Mouse (Mus musculus) lung, embryonic 14.5 days (tissue): ENCODE measurements around the gene Cpne5. TPM values are rescaled to one million over a fixed set of nuclear protein-coding genes. Genes with fewer than 3 reads are reported as not detected.
A peak's percentile ranks its signal among the peaks of the same experiment; 100 is the strongest.
"Not testable (repeated sequence)": the region's sequence is repeated elsewhere in the genome, so short reads cannot be mapped to it uniquely, and the experiment has no call there.

ENCODE experiments used
- ATAC-seq: fragments of 200-750 bp; cut with Nextera tagmentation; 2 replicates; pipeline ENCODE4 v1.8.0; 2017; ENCODE audit warnings: mild to moderate bottlenecking, moderate TSS enrichment, moderate library complexity; ENCODE audit not compliant: insufficient read depth
- DNase-seq: peaks from one replicate; pipeline ENCODE4 v3.0.0-alpha.2; 2015
- H3K27ac ChIP-seq: fragments of 300-500 bp; sonication (generic); 2 replicates; pipeline ENCODE4 v1.5.1; 2014; ENCODE audit warnings: low read depth, mild to moderate bottlenecking, moderate library complexity
- H3K27me3 ChIP-seq: fragments of 300-500 bp; sonication (generic); 2 replicates; pipeline ENCODE4 v1.6.1; 2014; ENCODE audit warnings: low read length, control low read depth; ENCODE audit not compliant: insufficient read depth
- H3K36me3 ChIP-seq: fragments of 300-500 bp; sonication (generic); 2 replicates; pipeline ENCODE4 v1.6.1; 2014; ENCODE audit warnings: control low read depth; ENCODE audit not compliant: insufficient read depth
- H3K4me1 ChIP-seq: fragments of 300-500 bp; sonication (generic); 2 replicates; pipeline ENCODE4 v1.6.1; 2014; ENCODE audit warnings: antibody characterized with exemption, control low read depth; ENCODE audit not compliant: insufficient read depth
- H3K4me2 ChIP-seq: fragments of 300-500 bp; sonication (generic); 2 replicates; pipeline ENCODE4 v1.6.1; 2014; ENCODE audit warnings: mild to moderate bottlenecking
- H3K4me3 ChIP-seq: fragments of 300-500 bp; sonication (generic); 2 replicates; pipeline ENCODE4 v1.5.1; 2014; ENCODE audit warnings: low read depth, low read length
- H3K9ac ChIP-seq: fragments of 300-500 bp; sonication (generic); 2 replicates; pipeline ENCODE4 v1.6.1; 2014
- H3K9me3 ChIP-seq: fragments of 300-500 bp; sonication (generic); 2 replicates; pipeline ENCODE4 v1.6.1; 2016; ENCODE audit warnings: low read depth, low read length, control low read depth
- CTCF ChIP-seq: IDR thresholded peaks from 2 replicates; pipeline ENCODE4 v1.5.1; 2016; ENCODE audit warnings: antibody characterized with exemption, low read depth
- WGBS: fragments of 180-500 bp; shearing (Covaris S2); extraction: QIAGEN DNeasy Blood & Tissue Kit; methylation state at CpG from one replicate; pipeline ENCODE4 v1.1.7; 2014; 5-methylcytosine and 5-hydroxymethylcytosine counted together
- polyA plus RNA-seq: library from polyadenylated mRNA; unstranded; fragments of >200 nt; fragmentation: Nextera tagmentation; extraction: Ambion mirVana; gene quantifications from 2 replicates; pipeline ENCODE4 v1.2.1, GENCODE M21; 2014

Cpne5 gene
- polyA plus RNA-seq, 1 experiment from 2014 or later, result 6.9 TPM

- Histone ChIP-seq H3K4me2 (no peak overlapping the region), H3K9me3 (no peaks in the 10 kb centered on the region), H3K27me3 (no peaks in the 10 kb centered on the region), H3K4me3 (no peak overlapping the region), H3K36me3 (peaks cover 81% of the 10 kb centered on the region), H3K4me1 (peaks cover 9% of the 10 kb centered on the region), H3K27ac (peak overlapping the region; percentile 70; the same call in 1 of the 2 replicates), H3K9ac (no peak overlapping the region)
- no peak for TF ChIP-seq CTCF
- WGBS, result 83% methylated on average over 10 of the region's 10 CpGs
- no peak for DNase-seq
- no peak for ATAC-seq
Measured at GRCm38 (mm10) chr17:29257001-29257511, 19.1 kb upstream of the Cpne5 start.

- Histone ChIP-seq H3K4me1 (peaks cover 14% of the 10 kb centered on the region), H3K27me3 (no peaks in the 10 kb centered on the region), H3K9ac (no peak overlapping the region), H3K36me3 (peaks cover 83% of the 10 kb centered on the region), H3K4me2 (no peak overlapping the region), H3K27ac (no peak overlapping the region), H3K9me3 (no peaks in the 10 kb centered on the region), H3K4me3 (no peak overlapping the region)
- ATAC-seq (no peak), DNase-seq (no peak)
- TF ChIP-seq CTCF, result no peak
- WGBS, result 69% methylated on average over 6 of the region's 6 CpGs
Measured at GRCm38 (mm10) chr17:29256507-29256906, 18.5 kb upstream of the Cpne5 start.

DNA sequence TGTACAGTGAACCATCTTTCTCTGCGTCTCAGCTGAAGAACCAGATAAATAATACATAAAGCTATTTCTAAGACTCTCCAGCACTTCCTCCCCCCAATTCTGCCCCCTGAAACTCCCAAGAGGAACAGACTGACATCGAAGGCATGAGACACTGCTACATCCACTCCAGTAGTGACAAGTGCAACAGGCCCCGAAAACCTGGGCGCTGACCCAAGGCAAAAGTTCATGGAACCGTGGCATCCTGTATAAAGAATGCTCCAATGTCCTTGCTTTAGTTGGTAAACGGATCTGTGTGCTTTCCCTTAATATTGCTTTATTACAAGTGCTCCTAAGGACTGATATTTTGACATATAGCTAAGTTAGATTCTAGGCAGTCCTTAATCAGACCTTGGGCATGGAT is 16.8 kb upstream of the Cpne5 start:
- H3K27ac ChIP-seq, result not testable (repeated sequence)

GRCm38 (mm10) chr17:29253684-29254083 is 15.7 kb upstream of the Cpne5 start:
- no peak for TF ChIP-seq CTCF
- no peaks in the 10 kb centered on the region for H3K9me3 ChIP-seq
- no peaks in the 10 kb centered on the region for H3K27me3 ChIP-seq
- ATAC-seq, result no peak
- peak overlapping the region; percentile 44; the same call in 1 of the 2 replicates for H3K27ac ChIP-seq
- peaks cover 82% of the 10 kb centered on the region for H3K36me3 ChIP-seq
- no peak overlapping the region for H3K9ac ChIP-seq
- H3K4me1 ChIP-seq, result peaks cover 18% of the 10 kb centered on the region
- no peak overlapping the region for H3K4me2 ChIP-seq
- 69% methylated on average over 9 of the region's 9 CpGs for WGBS
- H3K4me3 ChIP-seq, result no peak overlapping the region
- DNase-seq, result no peak

More for the DNA sequence above, 16.8 kb upstream of the Cpne5 start:
- DNase-seq, H3K9me3 ChIP-seq, H3K9ac ChIP-seq, H3K4me3 ChIP-seq, H3K27me3 ChIP-seq, H3K4me2 ChIP-seq, ATAC-seq: not testable (repeated sequence)
- 86% methylated on average over 6 of the region's 6 CpGs for WGBS
- H3K4me1 ChIP-seq, result peaks cover 18% of the 10 kb centered on the region
- H3K36me3 ChIP-seq, result peaks cover 82% of the 10 kb centered on the region

- Histone ChIP-seq H3K27me3 (no peaks in the 10 kb centered on the region), H3K4me1 (peaks cover 18% of the 10 kb centered on the region), H3K4me3 (no peak overlapping the region), H3K27ac (no peak overlapping the region), H3K9ac (no peak overlapping the region), H3K36me3 (peaks cover 81% of the 10 kb centered on the region), H3K4me2 (no peak overlapping the region), H3K9me3 (no peaks in the 10 kb centered on the region)
- DNase-seq (no peak), ATAC-seq (no peak)
- 88% methylated on average over 2 of the region's 2 CpGs for WGBS
- TF ChIP-seq CTCF, result no peak
Measured at GRCm38 (mm10) chr17:29253236-29253635, 15.3 kb upstream of the Cpne5 start.

GRCm38 (mm10) chr17:29251608-29252390 is 13.8 kb upstream of the Cpne5 start:
- Histone ChIP-seq H3K4me2 (no peak overlapping the region), H3K9ac (no peak overlapping the region), H3K36me3 (peaks cover 67% of the 10 kb centered on the region), H3K4me1 (peaks cover 14% of the 10 kb centered on the region), H3K4me3 (no peak overlapping the region), H3K9me3 (no peaks in the 10 kb centered on the region), H3K27ac (peak overlapping the region; percentile 83), H3K27me3 (no peaks in the 10 kb centered on the region)
- TF ChIP-seq CTCF, result no peak
- ATAC-seq (peak; percentile 62; the same call in 1 of the 2 replicates), DNase-seq (peak; percentile 85)
- WGBS, result 53% methylated on average over 15 of the region's 15 CpGs

GRCm38 (mm10) chr17:29251006-29251405 is 13.0 kb upstream of the Cpne5 start:
- not testable (repeated sequence) for H3K4me2 ChIP-seq, H3K27me3 ChIP-seq, H3K9me3 ChIP-seq, H3K9ac ChIP-seq, DNase-seq, ATAC-seq, H3K4me3 ChIP-seq
- Histone ChIP-seq H3K4me1 (peaks cover 14% of the 10 kb centered on the region), H3K27ac (peak overlapping the region; percentile 83; the same call in 1 of the 2 replicates), H3K36me3 (peaks cover 60% of the 10 kb centered on the region)
- 78% methylated on average over 14 of the region's 14 CpGs for WGBS
